Mouse (Mus musculus): Measurements from ENCODE around the gene Gnaq.

- TF ChIP-seq GATA1 (IDR thresholded peaks at IDR 0.05; ENCODE audit: low read length) = no peak
- TF ChIP-seq TAL1 (IDR thresholded peaks at IDR 0.05; ENCODE audit: low read length) = no peak
These were observed 120.1 kb downstream of the Gnaq start for GRCm38 (mm10) chr19:16252696-16253095.

All from erythroblast, embryonic 14.5 days (primary cell).